Comparison of ENCODE assay signal across 21 mouse cellular contexts in genomic region chr1:164440708-164441407, GRCm38 (mm10). TPM values are rescaled to one million over a fixed set of nuclear protein-coding genes. Genes with fewer than 3 reads are reported as not detected.
DNase-seq lines count a peak whose midpoint lies in the region; ATAC-seq and TF ChIP-seq lines count a peak whose summit lies in the region.
"Had no signal": no experiment of that assay in that cellular context is flagged by ENCODE, and none has a peak within 500 bp of the region (broad histone marks: within the 10 kb centered on the region; RNA-seq: fewer than 3 reads in every experiment).

No protein-coding gene starts in this region.

- H3K9me3 ChIP-seq in kidney, postnatal 0 days (replicated peaks; ENCODE audit: low read length), result no peaks in the 10 kb centered on the region
- no peaks in the 10 kb centered on the region for H3K9me3 ChIP-seq in MEL (replicated peaks; ENCODE audit: insufficient read depth, low read length)
- H3K9me3 ChIP-seq in liver, postnatal 0 days (ENCODE audit: low read length), result no peaks in the 10 kb centered on the region
- H3K9me3 ChIP-seq in forebrain, embryonic 15.5 days, result no peaks in the 10 kb centered on the region
- no peaks in the 10 kb centered on the region for H3K9me3 ChIP-seq in forebrain, embryonic 14.5 days (replicated peaks; ENCODE audit: control insufficient read depth, low read length)
- H3K9me3 ChIP-seq: hindbrain, embryonic 13.5 days; limb, embryonic 12.5 days had no signal

- no peak for TF ChIP-seq CTCF in kidney, postnatal 0 days (IDR thresholded peaks at IDR 0.05; ENCODE audit: low read depth)
- no peak for TF ChIP-seq CTCF in MEL (IDR thresholded peaks at IDR 0.05 in 2 of 3, conservative IDR thresholded peaks at IDR 0.05 in 1 of 3; ENCODE audit: control insufficient read depth in 1 of 3, insufficient read depth in 1 of 3, low read depth in 2 of 3, low read length in 3 of 3, poor library complexity in 1 of 3, severe bottlenecking in 1 of 3)
- no peak for TF ChIP-seq CTCF in liver, postnatal 0 days (IDR thresholded peaks at IDR 0.05; ENCODE audit: low read depth)

- 0 out of 2 replicates have a peak overlapping the region, but pooled peaks have one; percentile 19 for H3K27ac ChIP-seq in kidney, postnatal 0 days
- peak overlapping the region; percentile 13; the same call in 1 of the 2 replicates for H3K27ac ChIP-seq in MEL (ENCODE audit: control insufficient read depth, low read depth, low read length)
- H3K27ac ChIP-seq in liver, postnatal 0 days (ENCODE audit: low read depth), result peak overlapping the region; percentile 51; the same call in 1 of the 2 replicates
- H3K27ac ChIP-seq in forebrain, embryonic 15.5 days (replicated peaks), result no peak overlapping the region
- no peak overlapping the region for H3K27ac ChIP-seq in forebrain, embryonic 14.5 days (ENCODE audit: low read depth, low read length)
- H3K27ac ChIP-seq: hindbrain, embryonic 13.5 days; limb, embryonic 12.5 days; stomach, postnatal 0 days had no signal

- TF ChIP-seq RAD21 in MEL (IDR thresholded peaks at IDR 0.05; ENCODE audit: low read depth, low read length), result no peak

- no peak overlapping the region for H3K9ac ChIP-seq in kidney, postnatal 0 days (ENCODE audit: low read depth, low read length)
- peak overlapping the region; percentile 7; the same call in 1 of the 2 replicates for H3K9ac ChIP-seq in MEL (ENCODE audit: control insufficient read depth, low read depth, low read length, poor library complexity, severe bottlenecking)
- H3K9ac ChIP-seq in liver, postnatal 0 days (replicated peaks), result no peak overlapping the region
- H3K9ac ChIP-seq in forebrain, embryonic 15.5 days (replicated peaks), result no peak overlapping the region
- H3K9ac ChIP-seq in forebrain, embryonic 14.5 days (ENCODE audit: low read length), result no peak overlapping the region
- H3K9ac ChIP-seq: forebrain, postnatal 0 days; hindbrain, embryonic 13.5 days; limb, embryonic 12.5 days had no signal

- no peaks in the 10 kb centered on the region for H3K4me1 ChIP-seq in kidney, postnatal 0 days (replicated peaks; ENCODE audit: insufficient read depth, low read length)
- H3K4me1 ChIP-seq in MEL (ENCODE audit: control insufficient read depth in 1 of 2, insufficient read depth in 2 of 2, low read length in 2 of 2), result peaks cover 2 to 12% of the 10 kb centered on the region in 2 experiments; a peak in 3 of 4 replicates
- H3K4me1 ChIP-seq in liver, postnatal 0 days (ENCODE audit: insufficient read depth), result peaks cover 16% of the 10 kb centered on the region
- H3K4me1 ChIP-seq in forebrain, embryonic 15.5 days, result no peaks in the 10 kb centered on the region
- 0 out of 2 replicates have a peak, but pooled peaks cover 3% of the 10 kb centered on the region for H3K4me1 ChIP-seq in forebrain, embryonic 14.5 days (ENCODE audit: control insufficient read depth, insufficient read depth, low read length)
- H3K4me1 ChIP-seq: limb, embryonic 12.5 days had no signal

- TF ChIP-seq EP300 in MEL (IDR thresholded peaks at IDR 0.05; ENCODE audit: low read depth in 1 of 2, low read length in 2 of 2), result no peak
- no peak for TF ChIP-seq EP300 in liver, postnatal 0 days (IDR thresholded peaks at IDR 0.05; ENCODE audit: low read depth)

- WGBS in kidney, postnatal 0 days, result 83% methylated on average over 11 of the region's 11 CpGs
- WGBS in liver, postnatal 0 days (ENCODE audit: insufficient replicate concordance), result 50% methylated on average over 11 of the region's 11 CpGs
- 91% methylated on average over 11 of the region's 11 CpGs for WGBS in forebrain, embryonic 15.5 days
- 90% methylated on average over 11 of the region's 11 CpGs for WGBS in forebrain, embryonic 14.5 days

- H3K36me3 ChIP-seq in kidney, postnatal 0 days (ENCODE audit: insufficient read depth, low read length), result peaks cover 32% of the 10 kb centered on the region
- peaks cover 0 to 4% of the 10 kb centered on the region in 2 experiments; a peak in 2 of 4 replicates for H3K36me3 ChIP-seq in MEL (ENCODE audit: control insufficient read depth in 1 of 2, insufficient read depth in 2 of 2, low read length in 2 of 2)
- H3K36me3 ChIP-seq in liver, postnatal 0 days (replicated peaks; ENCODE audit: insufficient read depth, low read length), result peaks cover 51% of the 10 kb centered on the region
- peaks cover 73% of the 10 kb centered on the region for H3K36me3 ChIP-seq in forebrain, embryonic 15.5 days
- peaks cover 70% of the 10 kb centered on the region for H3K36me3 ChIP-seq in forebrain, embryonic 14.5 days (ENCODE audit: control insufficient read depth, insufficient read depth, low read length)

- no peak for DNase-seq in kidney, postnatal 0 days (ENCODE audit: low spot score)
- no peak for DNase-seq in kidney, adult 18-20 months
- DNase-seq in MEL (ENCODE audit: low read depth, low spot score), result peak; percentile 74
- DNase-seq in liver, postnatal 0 days, result no peak
- no peak for DNase-seq in forebrain, embryonic 14.5 days (ENCODE audit: low spot score)
- DNase-seq in retina, embryonic 14.5 days (ENCODE audit: low spot score), result no peak
- DNase-seq: adrenal gland, postnatal 14 days; cerebellum, adult 8-10 months; forebrain, postnatal 0 days; gastrocnemius, postnatal 36 days; heart, postnatal 14 days; kidney, adult 11 months; kidney, postnatal 10 days; layer of hippocampus, postnatal 36 days; lung, adult 2 months; right cerebral cortex, postnatal 14 days had no signal

- TF ChIP-seq POLR2A in MEL (IDR thresholded peaks at IDR 0.05; ENCODE audit: control insufficient read depth in 1 of 2, insufficient read depth in 1 of 2, low read depth in 1 of 2, low read length in 2 of 2, poor library complexity in 1 of 2), result no peak; a peak in 1 of 4 replicates

- H3K4me2 ChIP-seq in kidney, postnatal 0 days (ENCODE audit: low read length), result no peak overlapping the region
- peak overlapping the region; percentile 20 for H3K4me2 ChIP-seq in liver, postnatal 0 days (ENCODE audit: low read depth, low read length)
- H3K4me2 ChIP-seq in forebrain, embryonic 15.5 days (replicated peaks), result no peak overlapping the region
- no peak overlapping the region for H3K4me2 ChIP-seq in forebrain, embryonic 14.5 days (ENCODE audit: low read length)
- H3K4me2 ChIP-seq: hindbrain, embryonic 13.5 days; limb, embryonic 12.5 days had no signal

- H3K4me3 ChIP-seq in kidney, postnatal 0 days (replicated peaks; ENCODE audit: low read depth, low read length), result no peak overlapping the region
- peak overlapping the region; percentile 45 to 52 for H3K4me3 ChIP-seq in MEL (ENCODE audit: control insufficient read depth in 1 of 2, insufficient read depth in 1 of 2, low read depth in 2 of 2, low read length in 2 of 2)
- H3K4me3 ChIP-seq in liver, postnatal 0 days (ENCODE audit: low read depth, low read length), result no peak overlapping the region
- no peak overlapping the region for H3K4me3 ChIP-seq in forebrain, embryonic 15.5 days
- H3K4me3 ChIP-seq in forebrain, embryonic 14.5 days (ENCODE audit: low read depth, low read length), result no peak overlapping the region
- H3K4me3 ChIP-seq: hindbrain, embryonic 13.5 days; limb, embryonic 12.5 days had no signal

- no peaks in the 10 kb centered on the region for H3K79me2 ChIP-seq in MEL (ENCODE audit: control insufficient read depth, insufficient read depth, low read length, poor library complexity)

- H3K27me3 ChIP-seq in kidney, postnatal 0 days (ENCODE audit: insufficient read depth, low read length), result no peaks in the 10 kb centered on the region
- H3K27me3 ChIP-seq in MEL (ENCODE audit: control insufficient read depth in 1 of 2, insufficient read depth in 2 of 2, low read length in 2 of 2), result no peaks in the 10 kb centered on the region
- no peaks in the 10 kb centered on the region for H3K27me3 ChIP-seq in liver, postnatal 0 days (ENCODE audit: insufficient read depth, low read length)
- no peaks in the 10 kb centered on the region for H3K27me3 ChIP-seq in forebrain, embryonic 15.5 days
- H3K27me3 ChIP-seq in forebrain, embryonic 14.5 days (replicated peaks; ENCODE audit: control insufficient read depth, insufficient read depth, low read length), result no peaks in the 10 kb centered on the region
- H3K27me3 ChIP-seq: hindbrain, embryonic 13.5 days; limb, embryonic 12.5 days had no signal

- no peak for ATAC-seq in kidney, postnatal 0 days (replicated peaks; ENCODE audit: low FRiP score, low read depth)
- ATAC-seq in granulocyte monocyte progenitor cell, adult 5-6 weeks (replicated peaks; ENCODE audit: poor library complexity, severe bottlenecking), result peak; percentile 70
- ATAC-seq in liver, postnatal 0 days, result peak; percentile 63
- ATAC-seq in forebrain, embryonic 15.5 days (replicated peaks), result no peak
- no peak for ATAC-seq in forebrain, embryonic 14.5 days
- ATAC-seq: forebrain, postnatal 0 days had no signal

TF ChIP-seq in MEL, 35 proteins besides CTCF, POLR2A, EP300 and RAD21 (continues in another document):
- TF ChIP-seq CHD2 (IDR thresholded peaks at IDR 0.05; ENCODE audit: low read length), result no peak
- TF ChIP-seq MYB (IDR thresholded peaks at IDR 0.05; ENCODE audit: low read depth, low read length), result no peak
- no peak; the same call in 1 of the 2 replicates for TF ChIP-seq SIN3A (IDR thresholded peaks at IDR 0.05; ENCODE audit: low read length)
- TF ChIP-seq TBP (IDR thresholded peaks at IDR 0.05; ENCODE audit: low read depth, low read length), result no peak; the same call in 1 of the 2 replicates
- peak; percentile 23; the same call in 1 of the 2 replicates for TF ChIP-seq ETS1 (IDR thresholded peaks at IDR 0.05; ENCODE audit: low read depth, low read length)
- TF ChIP-seq KAT2A (conservative IDR thresholded peaks at IDR 0.05; ENCODE audit: low read depth, low read length), result no peak
- no peak for TF ChIP-seq E2F4 (IDR thresholded peaks at IDR 0.05; ENCODE audit: borderline replicate concordance, low read depth, low read length)
- peak; percentile 80; the same call in 1 of the 2 replicates for TF ChIP-seq BHLHE40 (IDR thresholded peaks at IDR 0.05; ENCODE audit: borderline replicate concordance, low read depth, low read length)
- no peak for TF ChIP-seq NELFE (IDR thresholded peaks at IDR 0.05; ENCODE audit: low read depth, low read length)
- TF ChIP-seq ELF1 (IDR thresholded peaks at IDR 0.05; ENCODE audit: low read depth, low read length), result 0 out of 2 replicates have a peak, but pooled peaks have one; percentile 5
- no peak for TF ChIP-seq TAL1 (IDR thresholded peaks at IDR 0.05; ENCODE audit: low read length)

RNA-seq across cellular contexts. Expression of gene Atp1b1, which starts 17.3 kb away (rescaled TPM):
- polyA plus RNA-seq in kidney, postnatal 0 days (2015; fragmentation: Nextera tagmentation; extraction: Ambion mirVana), result 720 and 731 TPM in 2 replicates
- total RNA-seq in MEL (2012; rRNA removed), result 0.23 and 0.26 TPM in 2 replicates
- under 1 TPM in 1 of 2 experiments, not detected in 1; 0.43 TPM for polyA plus RNA-seq in MEL (2012; ENCODE audit: insufficient read depth in 1 of 2, insufficient read length in 2 of 2, low read depth in 1 of 2, low replicate concordance in 2 of 2, missing spikeins in 1 of 2)
- total RNA-seq in granulocyte monocyte progenitor cell, adult 5-6 weeks (2014; fragmentation: Nextera tagmentation), result 7.5 and 8.7 TPM in 2 replicates
- total RNA-seq in granulocyte monocyte progenitor cell, adult 5-6 weeks (2017), result 5.6 and 8.1 TPM in 2 replicates
- polyA plus RNA-seq in liver, postnatal 0 days (2015; fragmentation: Nextera tagmentation; extraction: Ambion mirVana), result 38.6 and 38.8 TPM in 2 replicates
- polyA plus RNA-seq in forebrain, embryonic 15.5 days (2015; fragmentation: Nextera tagmentation; extraction: Ambion mirVana), result 80.3 and 102 TPM in 2 replicates
- 52.5 and 75.3 TPM in 2 replicates for polyA plus RNA-seq in forebrain, embryonic 14.5 days (2014; fragmentation: Nextera tagmentation; extraction: Ambion mirVana)

Comparison
In these comparisons a context has a peak if more than half of its experiments do, and no peak if none do; other contexts are left out.
1. ATAC-seq: peak in granulocyte monocyte progenitor cell, adult 5-6 weeks (single experiment) and liver, postnatal 0 days (single experiment); none in kidney, postnatal 0 days (single experiment), forebrain, embryonic 15.5 days (single experiment) and forebrain, embryonic 14.5 days (single experiment).
2. H3K27ac ChIP-seq: peak in kidney, postnatal 0 days (single experiment), MEL (single experiment) and liver, postnatal 0 days (single experiment); none in forebrain, embryonic 15.5 days (single experiment) and forebrain, embryonic 14.5 days (single experiment).
3. H3K4me3 ChIP-seq: peak in MEL (2 of 2); none in kidney, postnatal 0 days (single experiment), liver, postnatal 0 days (single experiment), forebrain, embryonic 15.5 days (single experiment) and forebrain, embryonic 14.5 days (single experiment).
4. RNA of gene Atp1b1, which starts 17.3 kb away (polyA plus RNA-seq): 720 to 731 TPM in kidney, postnatal 0 days, 80.3 to 102 TPM in forebrain, embryonic 15.5 days, 52.5 to 75.3 TPM in forebrain, embryonic 14.5 days and 38.6 to 38.8 TPM in liver, postnatal 0 days; 0.43 TPM in MEL; every median in the first group is over 10 times any median in the second.